In genomic region chr1:162196812-162197680, GRCm38 (mm10) we compare ENCODE assay signal across 9 mouse cellular contexts.
DNase-seq lines count a peak whose midpoint lies in the region; ATAC-seq and TF ChIP-seq lines count a peak whose summit lies in the region.
"Had no signal": no experiment of that assay in that cellular context is flagged by ENCODE, and none has a peak within 500 bp of the region (broad histone marks: within the 10 kb centered on the region; RNA-seq: fewer than 3 reads in every experiment).

No protein-coding gene starts in this region.

- H3K9me3 ChIP-seq in intestine, embryonic 14.5 days (ENCODE audit: control insufficient read depth, low read length): no peaks in the 10 kb centered on the region
- no peaks in the 10 kb centered on the region for H3K9me3 ChIP-seq in intestine, postnatal 0 days (ENCODE audit: control insufficient read depth)
- no peaks in the 10 kb centered on the region for H3K9me3 ChIP-seq in forebrain, embryonic 11.5 days (ENCODE audit: control insufficient read depth, low read length)
- no peaks in the 10 kb centered on the region for H3K9me3 ChIP-seq in midbrain, embryonic 14.5 days (ENCODE audit: control insufficient read depth, low read length)

- ATAC-seq in intestine, embryonic 14.5 days (replicated peaks; ENCODE audit: low FRiP score, low TSS enrichment, low read depth): 0 out of 2 replicates have a peak, but pooled peaks have one; percentile 43
- no peak for ATAC-seq in intestine, postnatal 0 days
- ATAC-seq in forebrain, embryonic 11.5 days (replicated peaks; ENCODE audit: low FRiP score): peak; percentile 67
- peak; percentile 60 for ATAC-seq in midbrain, embryonic 14.5 days (ENCODE audit: low FRiP score, low TSS enrichment)

- H3K4me1 ChIP-seq in intestine, embryonic 14.5 days (replicated peaks; ENCODE audit: control insufficient read depth, insufficient read depth, low read length): peaks cover 8% of the 10 kb centered on the region; the same call in 1 of the 2 replicates
- H3K4me1 ChIP-seq in intestine, postnatal 0 days (replicated peaks; ENCODE audit: control insufficient read depth, insufficient read depth, low read length): no peaks in the 10 kb centered on the region
- no peaks in the 10 kb centered on the region; the same call in 1 of the 2 replicates for H3K4me1 ChIP-seq in forebrain, embryonic 11.5 days (replicated peaks; ENCODE audit: control insufficient read depth, insufficient read depth, low read length)
- peaks cover 9% of the 10 kb centered on the region; the same call in 1 of the 2 replicates for H3K4me1 ChIP-seq in midbrain, embryonic 14.5 days (ENCODE audit: control insufficient read depth, insufficient read depth, low read length)

- no peak for TF ChIP-seq POLR2A in brain, embryonic 14.5 days (IDR thresholded peaks at IDR 0.05; ENCODE audit: borderline replicate concordance, extremely low read depth, insufficient read depth, insufficient read length, poor library complexity, severe bottlenecking)

- H3K27me3 ChIP-seq in intestine, embryonic 14.5 days (replicated peaks; ENCODE audit: control insufficient read depth, insufficient read depth, low read length): no peaks in the 10 kb centered on the region
- no peaks in the 10 kb centered on the region for H3K27me3 ChIP-seq in intestine, postnatal 0 days (replicated peaks; ENCODE audit: control insufficient read depth, insufficient read depth, low read length)
- no peaks in the 10 kb centered on the region for H3K27me3 ChIP-seq in forebrain, embryonic 11.5 days (ENCODE audit: control insufficient read depth, insufficient read depth, low read length)
- no peaks in the 10 kb centered on the region for H3K27me3 ChIP-seq in midbrain, embryonic 14.5 days (ENCODE audit: control insufficient read depth, insufficient read depth, low read length)

- no peak for TF ChIP-seq CTCF in intestine, postnatal 0 days (IDR thresholded peaks at IDR 0.05; ENCODE audit: low read depth)
- TF ChIP-seq CTCF in brain, embryonic 14.5 days (IDR thresholded peaks at IDR 0.05; ENCODE audit: borderline replicate concordance, extremely low read depth, insufficient read depth, insufficient read length): no peak

- H3K4me2 ChIP-seq in intestine, embryonic 14.5 days (ENCODE audit: low read length): no peak overlapping the region
- H3K4me2 ChIP-seq in intestine, postnatal 0 days (replicated peaks; ENCODE audit: low read depth): no peak overlapping the region
- no peak overlapping the region for H3K4me2 ChIP-seq in forebrain, embryonic 11.5 days (ENCODE audit: low read depth, low read length, severe bottlenecking)
- H3K4me2 ChIP-seq in midbrain, embryonic 14.5 days (ENCODE audit: low read length): no peak overlapping the region

- H3K27ac ChIP-seq in intestine, embryonic 14.5 days (ENCODE audit: low read depth): no peak overlapping the region; the same call in 1 of the 2 replicates
- no peak overlapping the region for H3K27ac ChIP-seq in intestine, postnatal 0 days (ENCODE audit: low read depth, low read length)
- H3K27ac ChIP-seq in forebrain, embryonic 11.5 days (ENCODE audit: low read depth, low read length): no peak overlapping the region
- no peak overlapping the region for H3K27ac ChIP-seq in midbrain, embryonic 14.5 days (replicated peaks; ENCODE audit: low read depth, low read length)

- no peak overlapping the region for H3K4me3 ChIP-seq in intestine, embryonic 14.5 days (ENCODE audit: low read depth, low read length)
- H3K4me3 ChIP-seq in intestine, postnatal 0 days (ENCODE audit: low read depth, low read length): no peak overlapping the region
- H3K4me3 ChIP-seq in forebrain, embryonic 11.5 days (ENCODE audit: low read depth, low read length): no peak overlapping the region
- no peak overlapping the region for H3K4me3 ChIP-seq in midbrain, embryonic 14.5 days (replicated peaks; ENCODE audit: low read depth, low read length)

- DNase-seq in intestine, embryonic 14.5 days (ENCODE audit: low spot score): no peak
- DNase-seq in brain, embryonic 14.5 days (ENCODE audit: low read depth): peak; percentile 85
- no peak for DNase-seq in forebrain, embryonic 11.5 days (ENCODE audit: low spot score)
- DNase-seq in midbrain, embryonic 14.5 days: peak; percentile 63
- no peak for DNase-seq in ovary, postnatal 14 days (ENCODE audit: low spot score)
- no peak for DNase-seq in spleen, adult 12 weeks (ENCODE audit: low spot score)
- no peak for DNase-seq in T-cell, adult 2 months (ENCODE audit: low spot score)
- DNase-seq: right cerebral cortex, postnatal 14 days had no signal

- no peaks in the 10 kb centered on the region for H3K36me3 ChIP-seq in intestine, embryonic 14.5 days (ENCODE audit: control insufficient read depth, insufficient read depth, low read length)
- no peaks in the 10 kb centered on the region for H3K36me3 ChIP-seq in intestine, postnatal 0 days (ENCODE audit: control insufficient read depth, insufficient read depth)
- H3K36me3 ChIP-seq in forebrain, embryonic 11.5 days (ENCODE audit: control insufficient read depth, insufficient read depth, low read length): no peaks in the 10 kb centered on the region
- no peaks in the 10 kb centered on the region for H3K36me3 ChIP-seq in midbrain, embryonic 14.5 days (ENCODE audit: control insufficient read depth, insufficient read depth, low read length)

- WGBS in intestine, embryonic 14.5 days: 73% methylated on average over 9 of the region's 9 CpGs
- WGBS in intestine, postnatal 0 days: 78% methylated on average over 9 of the region's 9 CpGs
- whole genome bisulfite sequencing in forebrain, embryonic 11.5 days: 69% methylated on average over 9 of the region's 9 CpGs
- 51% methylated on average over 9 of the region's 9 CpGs for WGBS in midbrain, embryonic 14.5 days

- no peak overlapping the region for H3K9ac ChIP-seq in intestine, embryonic 14.5 days (ENCODE audit: low read length)
- H3K9ac ChIP-seq in intestine, postnatal 0 days (ENCODE audit: low read depth, low read length): no peak overlapping the region
- no peak overlapping the region for H3K9ac ChIP-seq in forebrain, embryonic 11.5 days (ENCODE audit: low read length)
- H3K9ac ChIP-seq in midbrain, embryonic 14.5 days (replicated peaks; ENCODE audit: low read length): no peak overlapping the region

Comparison
In these comparisons a context has a peak if more than half of its experiments do, and no peak if none do; other contexts are left out.
1. DNase-seq: peak in brain, embryonic 14.5 days (single experiment) and midbrain, embryonic 14.5 days (single experiment); none in intestine, embryonic 14.5 days (single experiment), forebrain, embryonic 11.5 days (single experiment), ovary, postnatal 14 days (single experiment), spleen, adult 12 weeks (single experiment) and T-cell, adult 2 months (single experiment).